Mouse (Mus musculus) kidney, postnatal 25 days (tissue): ENCODE measurements around the gene Enkd1.

Experiments used
- DNase-seq, 2 experiments: peaks; one replicate each; pipeline ENCODE4 v3.0.0; 2021; ENCODE audit warnings: mixed read lengths in 2 of 2

Enkd1 gene

DNA sequence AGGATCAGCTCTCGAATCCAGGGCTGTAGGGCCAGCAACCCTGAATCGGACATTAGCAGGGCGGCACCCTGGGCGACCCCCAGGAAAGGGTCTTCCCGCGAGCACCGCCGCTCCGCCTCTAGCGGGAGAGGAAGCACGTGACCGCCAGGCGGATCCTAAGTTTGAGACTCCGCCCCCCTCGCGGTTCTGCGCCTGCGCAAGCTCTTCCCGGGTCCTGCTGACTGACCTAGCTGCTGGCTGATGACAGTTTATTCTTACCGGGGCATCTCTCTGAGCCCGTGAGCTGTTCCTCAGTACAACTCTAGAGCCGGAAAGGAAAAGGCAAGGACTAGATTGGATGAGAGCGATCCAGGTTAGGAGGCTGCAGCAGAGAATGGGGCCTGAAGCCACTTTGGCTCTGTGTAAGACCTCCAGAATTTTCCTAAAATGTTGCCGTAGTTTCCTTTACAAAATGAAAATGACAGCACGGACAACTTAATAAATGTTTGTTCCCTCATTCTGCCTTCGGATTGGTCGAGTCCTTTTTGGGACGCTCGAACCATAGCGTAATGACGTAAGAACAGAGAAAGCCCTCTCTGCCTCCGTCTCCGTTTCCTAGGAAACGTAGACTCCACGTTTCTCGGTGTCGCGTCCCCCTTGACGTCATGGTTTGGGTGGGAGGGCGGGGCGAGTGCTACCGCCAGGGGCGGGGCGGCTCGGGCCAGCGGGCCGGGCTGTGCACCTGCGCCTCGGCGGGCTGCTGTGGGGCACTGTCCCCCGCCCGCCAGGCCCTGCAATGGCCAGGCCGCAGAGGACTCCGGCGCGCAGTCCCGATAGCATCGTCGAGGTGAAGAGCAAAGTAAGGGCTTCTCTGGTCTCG, 6.8 kb downstream of the Enkd1 start, which contains the start of the genes Acd and Pard6a:
Gene Acd (minus strand): TSS at position 137 of the 859 bp plus-strand sequence.
Gene Pard6a (plus strand): TSS at position 183 of the 859 bp plus-strand sequence.
- peak; percentile 97 for DNase-seq

DNA sequence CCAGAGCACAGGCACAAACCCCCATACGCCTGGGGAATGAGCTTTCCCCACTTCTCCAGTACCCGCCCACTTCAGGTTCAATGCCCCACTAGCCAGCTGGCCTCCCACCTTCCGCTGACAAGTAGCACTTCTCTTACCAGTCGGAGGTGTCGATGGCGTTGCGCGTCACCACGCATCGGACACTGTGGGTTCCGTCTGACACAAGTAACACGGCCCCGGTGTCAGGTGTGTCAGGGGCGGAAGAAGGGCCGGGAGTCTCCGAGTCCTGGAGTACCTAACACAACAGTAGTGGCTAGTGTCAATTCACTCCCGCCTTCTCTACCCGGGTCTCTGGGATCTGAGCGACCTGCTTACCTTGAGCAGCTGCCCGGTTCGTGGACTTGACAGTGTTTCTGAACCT, 7.4 kb downstream of the Enkd1 start:
- DNase-seq, result peak; percentile 62 to 82

DNA sequence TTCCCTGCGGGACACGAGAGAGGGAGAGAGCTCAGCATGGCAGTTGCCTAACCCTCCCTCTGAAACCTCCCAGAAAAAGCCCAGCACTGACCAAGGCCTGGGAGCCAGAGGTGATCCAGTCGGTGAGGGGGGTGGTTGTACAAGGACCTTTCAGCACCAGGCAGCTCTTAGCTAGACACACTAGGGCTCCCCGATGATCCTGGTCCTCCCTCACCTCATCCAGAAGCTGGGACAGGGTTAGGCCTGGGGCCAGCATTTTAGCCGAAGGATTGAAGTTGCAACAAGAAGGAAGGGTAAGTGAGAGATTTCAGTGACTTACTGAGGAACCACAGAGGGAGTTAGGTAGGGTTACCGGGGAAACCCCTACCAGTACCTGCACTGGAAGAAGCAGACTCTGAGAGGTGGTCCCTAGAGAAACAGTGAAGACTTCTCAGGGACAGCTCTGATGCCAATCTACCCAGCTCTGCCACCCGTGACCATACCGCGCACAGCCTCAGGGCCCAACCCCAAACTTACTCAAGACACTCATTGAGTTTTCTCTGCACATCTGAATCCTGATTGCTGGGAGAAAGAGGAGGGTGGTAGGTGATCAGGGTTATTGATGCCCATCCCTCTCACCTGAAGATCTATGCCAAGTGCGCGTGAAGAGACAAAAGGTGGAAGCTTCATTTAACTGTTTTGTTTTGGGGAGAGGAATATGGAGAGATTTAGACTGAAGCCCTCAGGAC, 8.4 kb downstream of the Enkd1 start:
- DNase-seq, result no peak

DNA sequence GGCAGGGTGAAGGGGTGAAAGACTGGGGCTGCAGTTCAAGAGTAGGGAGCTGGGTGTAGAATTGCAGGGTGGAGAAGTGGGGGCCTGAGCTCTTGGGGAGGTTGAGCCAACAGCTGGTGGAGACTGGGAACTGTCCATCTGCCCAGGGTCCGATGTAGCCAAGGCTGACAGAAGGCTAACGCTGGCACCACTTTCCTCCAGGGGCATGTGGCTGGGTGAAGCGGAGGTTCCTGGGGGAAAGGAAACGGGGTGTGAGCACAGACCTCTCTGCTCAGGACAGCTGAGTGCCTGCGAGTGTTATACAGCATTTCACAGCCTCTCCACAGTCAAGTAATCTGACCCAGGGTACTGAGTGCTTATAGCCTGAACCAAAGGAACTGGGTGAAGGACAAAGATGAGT, 9.3 kb downstream of the Enkd1 start:
- DNase-seq, result no peak

DNA sequence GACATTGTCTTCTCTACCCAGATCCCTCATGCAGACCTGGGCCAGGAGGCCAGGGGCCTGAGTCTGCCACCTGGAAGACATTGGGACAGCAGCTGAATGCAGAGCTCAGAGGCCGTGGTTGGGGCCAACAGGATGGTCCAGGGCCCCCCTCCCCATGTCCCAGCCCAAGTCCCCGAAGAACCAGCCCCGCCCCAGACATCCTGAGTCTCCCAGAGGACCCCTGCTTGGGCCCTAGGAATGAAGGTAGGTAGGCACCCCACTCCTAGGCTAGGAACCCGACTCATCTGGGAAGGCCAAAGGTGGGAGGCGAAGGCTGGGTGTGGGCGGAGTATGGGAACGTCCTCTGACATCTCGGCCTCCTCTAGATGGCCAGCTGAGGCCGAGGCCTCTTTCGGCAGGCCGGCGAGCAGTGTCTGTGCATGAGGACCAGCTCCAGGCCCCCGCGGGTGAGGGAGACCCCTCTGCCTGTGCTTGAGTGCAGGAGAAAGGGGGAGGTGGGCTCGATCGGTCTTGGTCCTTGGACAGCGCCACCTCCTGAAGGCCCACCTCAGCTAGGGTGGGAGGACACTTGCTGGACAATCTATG, 10.7 kb downstream of the Enkd1 start:
- DNase-seq, result peak in 1 of 2 experiments; percentile 44

DNA sequence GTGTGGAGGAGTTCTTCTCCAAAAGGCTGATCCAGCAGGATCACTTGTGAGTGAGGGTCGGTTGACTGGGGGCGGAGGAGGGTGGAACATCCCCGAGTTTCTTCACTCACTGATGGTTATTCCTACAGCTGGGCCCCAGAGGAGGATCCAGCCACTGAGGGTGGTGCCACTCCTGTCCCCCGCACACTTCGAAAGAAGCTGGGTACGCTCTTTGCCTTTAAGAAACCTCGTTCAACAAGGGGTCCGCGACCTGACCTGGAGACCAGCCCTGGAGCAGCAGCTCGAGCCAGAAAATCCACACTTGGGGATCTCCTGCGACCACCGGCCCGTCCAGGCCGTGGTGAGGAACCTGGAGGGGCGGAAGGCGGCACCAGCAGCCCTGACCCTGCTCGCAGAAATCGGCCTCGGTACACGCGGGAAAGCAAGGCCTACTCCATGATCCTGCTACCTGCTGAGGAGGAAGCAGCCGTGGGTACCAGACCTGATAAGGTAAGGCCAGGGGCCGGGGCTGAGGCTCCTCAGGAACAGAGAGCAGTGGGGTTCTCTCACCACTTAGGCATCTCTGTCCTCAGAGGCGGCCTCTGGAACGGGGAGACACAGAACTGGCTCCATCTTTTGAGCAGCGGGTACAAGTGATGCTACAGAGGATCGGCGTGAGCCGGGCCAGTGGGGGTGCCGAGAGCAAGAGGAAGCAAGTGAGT, 12.8 kb downstream of the Enkd1 start:
- no peak for DNase-seq

DNA sequence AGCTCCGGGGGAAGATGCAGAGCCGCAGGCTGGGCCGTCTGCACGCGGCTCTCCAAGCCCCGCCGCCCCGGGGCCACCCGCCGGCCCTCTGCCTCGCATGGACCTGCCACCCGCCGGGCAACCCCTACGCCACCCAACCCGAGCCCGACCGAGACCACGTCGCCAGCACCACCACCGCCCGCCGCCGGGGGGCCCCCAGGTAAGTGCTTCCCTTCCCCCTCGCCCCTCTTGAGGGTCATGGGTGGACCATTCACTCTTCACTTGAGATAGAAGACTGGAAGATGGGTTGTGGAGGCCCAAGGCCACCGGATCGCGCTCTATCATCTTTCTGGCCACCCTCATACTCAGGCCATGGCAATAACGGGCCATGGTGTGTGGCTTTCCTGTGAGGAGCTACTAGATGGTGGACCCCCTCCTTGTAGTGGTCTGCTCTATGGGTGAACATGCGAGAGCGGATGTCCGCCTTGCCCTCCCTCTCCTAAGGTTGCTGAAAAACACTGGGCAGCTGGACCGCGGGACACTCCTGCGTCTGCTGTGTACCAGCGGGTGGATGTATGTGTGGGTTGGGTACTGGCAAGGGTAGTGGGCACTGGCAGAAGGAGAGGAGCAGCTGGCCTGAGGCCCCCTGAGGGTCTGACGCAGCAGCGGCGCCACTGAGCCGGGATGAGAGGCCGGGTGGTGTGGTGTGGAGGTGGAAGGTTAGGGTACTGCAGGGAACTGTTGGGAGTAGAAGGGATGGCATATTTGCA, 13.8 kb downstream of the Enkd1 start:
- no peak for DNase-seq

DNA sequence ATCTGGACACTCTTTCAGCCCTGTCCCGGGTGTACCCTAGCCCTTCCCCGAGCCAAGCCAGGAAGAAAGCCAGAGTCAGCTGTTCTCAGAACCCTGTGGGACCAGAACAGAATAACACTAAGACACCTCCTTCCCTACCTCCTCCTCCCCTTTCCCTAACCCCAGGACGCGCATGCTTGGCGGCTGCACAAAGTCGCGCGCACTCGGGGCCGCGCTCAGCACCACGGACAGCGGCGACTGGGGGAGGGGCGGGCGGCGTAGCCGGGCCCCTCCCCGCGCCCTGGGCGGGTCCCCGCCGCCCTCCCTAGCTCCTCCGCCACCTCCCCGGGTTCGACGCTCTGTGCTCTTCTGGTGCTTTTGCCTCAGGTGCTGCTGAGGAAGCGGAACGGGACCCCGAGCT, 14.4 kb downstream of the Enkd1 start:
- DNase-seq, result peak; percentile 75 to 83

DNA sequence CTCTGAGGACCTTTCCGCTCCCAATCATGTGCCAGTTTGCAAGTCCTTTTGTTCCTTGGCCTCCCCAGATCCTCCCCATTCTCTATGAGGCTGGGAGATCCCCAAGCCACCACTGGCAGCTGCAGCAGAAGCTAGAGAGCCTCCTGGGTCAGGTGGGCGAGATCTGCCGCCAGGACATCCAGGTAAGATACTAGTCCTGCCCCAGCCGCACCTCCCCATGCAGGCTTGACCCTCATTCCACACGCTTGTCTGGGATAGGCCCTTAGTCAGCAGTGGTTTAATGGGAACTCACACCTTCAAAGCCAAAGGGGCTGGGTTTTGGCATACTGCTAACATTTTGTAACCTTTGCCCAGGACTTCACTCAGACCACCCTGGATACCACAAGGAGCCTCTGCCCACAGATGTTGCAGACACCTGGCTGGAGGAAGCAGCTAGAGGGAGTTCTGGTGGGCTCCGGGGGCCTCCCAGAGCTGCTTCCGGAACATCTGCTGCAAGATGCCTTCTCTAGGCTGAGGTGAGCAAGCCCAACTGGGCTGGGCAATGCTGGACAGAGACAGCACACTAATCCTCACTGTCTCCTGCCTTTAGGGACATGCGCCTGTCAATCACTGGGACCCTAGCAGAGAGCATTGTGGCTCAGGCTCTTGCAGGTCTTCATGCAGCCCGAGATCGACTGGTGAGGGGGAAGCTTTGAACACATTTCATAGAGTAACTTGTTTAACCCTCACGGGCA, 15.4 kb downstream of the Enkd1 start:
- DNase-seq, result no peak

DNA sequence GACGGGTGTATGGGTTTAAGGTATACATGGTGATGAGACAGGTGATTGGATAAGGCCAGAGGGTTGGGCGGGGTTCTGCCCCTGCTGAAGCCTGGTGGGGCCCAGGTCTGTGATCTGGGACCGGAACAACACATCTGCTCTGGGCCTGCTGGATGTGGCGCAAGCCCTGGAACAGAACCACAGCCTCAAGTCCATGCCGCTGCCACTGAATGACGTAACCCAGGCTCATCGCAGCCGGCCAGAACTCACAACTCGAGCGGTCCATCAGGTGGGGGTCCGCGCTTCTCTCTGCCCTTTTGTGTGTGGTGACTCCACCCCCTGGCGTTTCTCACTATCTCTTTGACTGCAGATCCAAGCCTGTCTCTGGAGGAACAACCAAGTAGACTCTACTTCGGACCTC, 17.0 kb downstream of the Enkd1 start:
- DNase-seq, result no peak

DNA sequence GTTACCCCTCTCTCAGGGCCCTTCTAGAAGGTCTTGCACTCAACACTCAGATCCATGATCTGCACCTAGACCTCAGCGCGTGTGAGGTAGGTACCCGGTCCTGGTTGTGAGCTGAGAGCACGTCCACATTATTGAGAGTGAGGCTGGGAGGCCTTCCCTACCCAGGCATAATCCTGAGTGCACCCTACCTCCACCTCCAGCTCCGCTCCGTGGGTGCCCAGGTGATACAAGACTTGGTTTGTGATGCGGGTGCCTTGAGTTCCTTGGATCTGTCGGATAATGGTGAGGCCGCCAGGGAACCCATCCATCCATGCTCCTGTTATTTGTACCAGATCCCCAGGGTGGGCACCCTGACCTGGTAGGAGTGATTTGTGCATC, 18.0 kb downstream of the Enkd1 start:
- no peak for DNase-seq

DNA sequence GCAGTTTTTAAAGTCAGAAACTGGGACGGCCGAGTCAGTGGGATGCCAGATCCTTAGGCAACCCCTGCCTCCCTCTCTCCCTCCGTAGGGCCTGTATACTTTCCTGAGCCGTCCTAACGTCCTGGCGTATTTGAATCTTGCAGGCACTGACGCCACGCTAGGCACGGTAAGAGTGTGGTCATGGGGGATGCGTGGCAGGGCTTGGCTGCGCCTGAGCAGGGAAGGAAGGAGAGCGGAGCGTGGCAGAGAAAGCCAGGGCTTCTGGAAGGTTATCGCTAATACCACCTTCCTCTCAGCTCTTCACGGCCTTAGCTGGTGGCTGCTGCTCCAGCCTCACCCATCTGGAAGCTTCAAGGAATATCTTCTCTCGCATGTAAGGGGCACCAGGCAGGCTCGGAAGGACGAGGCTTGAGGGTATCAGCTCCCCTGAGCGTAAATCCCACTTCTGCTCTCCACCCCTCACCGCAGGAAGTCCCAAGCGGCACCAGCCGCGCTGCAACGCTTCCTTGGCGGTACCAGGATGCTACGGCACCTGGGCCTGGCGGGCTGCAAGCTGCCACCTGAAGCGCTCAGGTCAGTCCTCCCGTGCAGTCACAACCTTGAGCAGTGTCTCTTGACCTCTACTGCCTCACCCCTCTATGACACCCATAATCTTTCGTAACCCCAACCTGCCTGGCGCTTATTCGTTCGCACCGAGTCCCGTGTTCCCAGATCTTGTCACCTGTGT, 18.6 kb downstream of the Enkd1 start:
- no peak for DNase-seq

DNA sequence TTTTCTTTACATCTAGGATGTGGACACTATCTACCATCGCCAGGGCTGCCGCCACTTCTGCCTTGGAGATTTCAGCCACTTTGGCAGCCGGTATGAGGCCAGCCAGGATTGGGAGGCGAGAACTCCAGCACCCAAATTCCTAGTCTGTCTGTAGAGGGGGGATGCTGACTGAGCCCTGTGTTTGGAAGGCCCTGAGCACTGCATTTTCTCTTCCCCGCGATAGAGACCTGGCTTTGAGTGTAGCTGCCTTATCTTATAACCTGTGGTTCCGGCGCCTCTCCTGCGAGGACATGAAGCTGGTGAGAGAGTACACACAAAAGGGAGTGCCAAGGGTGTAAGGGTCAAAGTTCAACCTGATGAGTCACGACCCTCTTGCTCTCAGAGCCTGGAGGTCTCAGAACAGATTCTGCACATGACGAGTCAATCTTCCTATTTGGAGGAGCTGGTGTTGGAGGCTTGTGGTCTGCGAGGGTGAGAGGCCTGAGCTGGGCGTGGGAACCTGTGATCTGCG, 19.7 kb downstream of the Enkd1 start:
- no peak for DNase-seq

DNA sequence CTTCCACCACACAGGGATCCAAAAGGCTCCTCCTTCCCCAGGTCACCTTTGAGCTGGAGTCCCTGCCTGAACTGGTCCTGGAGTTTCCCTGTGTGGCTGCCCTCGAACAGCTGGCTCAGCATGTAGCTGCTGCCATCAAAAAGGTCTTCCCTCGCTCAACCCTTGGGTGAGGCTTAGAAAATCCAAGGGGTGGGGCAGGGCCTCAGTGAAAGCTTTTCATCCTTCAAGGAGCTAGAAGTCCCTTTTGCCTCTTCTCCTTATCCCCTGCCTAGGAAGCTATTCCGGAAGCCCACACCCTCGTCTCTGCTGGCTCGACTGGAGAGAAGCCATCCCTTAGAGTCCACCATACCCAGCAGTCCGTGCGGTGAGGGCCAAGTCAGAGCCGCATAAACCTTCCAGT, 20.5 kb downstream of the Enkd1 start:
- DNase-seq, result no peak

DNA sequence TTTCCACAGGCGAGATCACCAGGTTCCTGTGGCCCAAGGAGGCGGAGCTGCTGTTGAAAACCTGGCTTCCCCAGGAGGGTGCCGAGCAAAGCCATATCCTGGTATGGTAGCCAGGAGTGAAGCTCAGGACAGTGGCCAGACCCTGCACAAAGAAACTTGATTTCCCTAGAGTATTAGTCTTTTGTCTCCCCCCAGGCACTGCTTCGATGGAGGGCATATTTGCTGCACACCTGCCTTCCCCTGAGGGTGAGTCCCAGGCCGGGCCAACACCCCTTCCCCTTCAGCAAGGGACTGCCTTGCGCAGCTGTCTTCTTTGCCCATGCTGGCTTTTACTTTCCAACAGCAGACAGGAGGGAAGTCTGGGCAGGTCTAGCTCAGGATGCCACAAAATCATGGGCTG, 21.5 kb downstream of the Enkd1 start:
- DNase-seq, result no peak

DNA sequence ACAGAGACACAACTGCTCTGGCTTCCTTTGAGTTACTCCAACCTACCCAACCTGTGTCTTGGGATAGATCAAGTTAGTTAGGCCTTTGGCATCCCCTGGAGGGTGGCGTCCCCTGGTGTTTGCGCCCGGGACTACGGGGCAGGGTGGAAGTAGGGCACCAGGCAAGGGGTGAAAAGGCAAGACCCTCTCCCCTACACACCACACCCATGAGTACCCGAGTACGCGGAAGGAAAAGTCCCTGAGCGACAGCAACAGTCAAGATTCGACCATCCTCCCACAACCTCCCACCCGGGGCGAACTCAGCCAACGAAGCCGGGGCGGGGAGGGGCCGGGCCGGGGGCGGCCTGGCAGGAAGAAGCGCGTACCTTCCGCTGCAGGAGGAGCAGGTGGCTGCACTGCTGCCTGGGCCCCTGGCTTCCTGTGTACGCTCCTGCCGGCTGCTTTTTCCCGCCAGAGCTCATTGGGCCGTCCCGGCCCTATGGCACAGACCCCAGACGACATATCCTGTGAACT, 22.2 kb downstream of the Enkd1 start, which contains the start of gene Carmil2:
Gene Carmil2 (plus strand): TSS at position 479 of the 513 bp plus-strand sequence.
- peak; percentile 68 to 73 for DNase-seq

DNA sequence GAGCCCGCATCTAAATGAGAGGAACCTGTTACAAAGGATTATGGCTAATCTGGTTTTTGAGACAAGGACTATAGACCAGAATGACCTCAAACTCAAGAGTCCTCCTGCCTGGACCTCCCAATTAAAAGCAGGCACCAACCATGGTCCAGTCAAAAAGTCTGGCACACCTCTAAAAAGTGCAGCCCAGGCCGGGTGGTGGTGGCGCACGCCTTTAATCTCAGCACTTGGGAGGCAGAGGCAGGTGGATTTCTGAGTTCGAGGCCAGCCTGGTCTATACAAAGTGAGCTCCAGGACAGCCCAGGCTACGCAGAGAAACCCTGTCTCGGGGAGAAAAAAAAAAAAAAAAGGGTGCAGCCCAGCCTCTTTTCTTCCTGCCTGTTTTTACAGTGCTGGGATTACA, 22.7 kb downstream of the Enkd1 start:
- DNase-seq, result no peak

DNA sequence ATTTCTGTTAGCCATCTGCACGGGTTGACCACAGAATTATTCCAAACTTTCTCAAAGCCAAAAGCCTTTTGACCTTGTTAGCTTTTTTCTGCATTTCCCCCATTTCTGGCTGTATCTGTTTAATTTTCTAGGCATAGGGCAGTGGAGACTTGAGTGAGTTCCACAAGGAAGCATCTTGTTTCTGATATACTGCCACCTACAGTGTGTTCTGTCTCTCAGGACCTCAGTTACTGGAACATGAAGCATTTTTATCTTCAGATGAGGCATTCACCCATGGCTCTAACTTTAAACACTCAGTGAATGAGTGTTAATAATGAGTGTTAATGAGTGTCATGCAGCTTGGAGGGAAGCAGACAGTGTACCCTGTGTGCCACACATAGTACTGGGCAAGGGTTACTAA, 30.1 kb downstream of the Enkd1 start:
- no peak for DNase-seq

DNA sequence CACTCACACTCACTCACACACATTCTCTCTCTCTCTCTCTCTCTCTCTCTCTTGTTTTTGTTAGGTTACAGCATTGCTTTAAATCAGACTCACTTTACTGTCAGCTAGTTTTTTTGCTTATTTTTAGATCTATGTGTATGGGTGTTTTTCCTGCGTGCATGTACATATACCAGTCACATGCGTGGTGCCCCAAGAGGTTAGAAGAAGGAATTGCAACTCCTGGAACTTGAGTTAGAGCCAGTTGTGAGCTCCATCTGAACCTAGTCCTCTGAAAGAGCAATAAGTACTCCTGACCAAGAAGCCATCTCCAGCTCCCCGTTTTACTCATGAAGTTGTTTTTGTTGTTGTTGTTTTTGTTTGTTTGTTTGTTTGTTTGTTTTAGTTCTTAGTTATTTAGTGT, 46.8 kb downstream of the Enkd1 start:
- DNase-seq, result peak in 1 of 2 experiments; percentile 36

DNA sequence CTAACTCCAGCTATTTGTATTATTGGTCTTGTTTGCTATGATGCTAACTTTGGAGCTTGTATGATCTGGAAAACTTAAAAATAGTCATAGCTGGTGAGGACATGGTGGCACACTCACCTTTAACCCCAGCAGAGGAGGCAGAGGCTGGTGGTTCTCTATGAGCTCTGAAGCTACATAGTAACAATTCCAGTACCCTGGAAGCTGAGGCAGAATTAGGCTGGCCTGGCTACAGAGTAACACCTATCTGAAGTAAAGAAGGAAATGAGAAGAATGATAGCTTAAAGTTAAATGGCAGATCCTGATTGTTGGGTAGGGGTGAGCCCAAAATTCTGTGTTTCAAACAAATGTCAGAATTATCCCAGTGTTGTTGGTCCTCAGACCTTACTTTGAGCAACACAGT, 50.4 kb downstream of the Enkd1 start:
- DNase-seq, result no peak
